Mouse (Mus musculus) R1 (cell line): ENCODE data around the gene Poln.

ENCODE experiments used
- DNase-seq: peaks from one replicate; pipeline ENCODE4 v3.0.0-alpha.2; 2018; ENCODE audit warnings: low read depth, low spot score

The Poln gene

GRCm38 (mm10) chr5:34186961-34187391 lies 17.7 kb upstream of the Poln start:
- DNase-seq = peak; percentile 44

DNA sequence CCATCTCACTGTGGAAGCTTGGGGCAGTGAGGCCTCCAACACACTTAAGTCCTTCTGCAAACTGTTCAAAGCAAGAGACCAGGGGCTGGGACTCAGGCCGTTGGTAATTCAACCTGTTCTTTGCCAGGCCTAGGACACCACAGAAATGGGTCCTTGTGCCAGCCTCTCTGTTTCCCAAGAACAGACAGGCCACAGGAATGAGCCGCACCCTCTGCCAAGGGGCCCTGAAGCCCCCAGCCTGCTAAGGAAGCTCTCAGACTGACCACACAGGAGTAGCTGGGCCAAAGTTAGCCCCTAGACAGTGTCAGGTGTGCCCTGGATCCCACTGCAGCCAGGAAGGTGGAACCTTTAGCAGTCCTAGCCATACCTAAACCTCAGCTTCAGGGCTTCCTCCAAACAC lies 17.1 kb upstream of the Poln start:
- DNase-seq = no peak

GRCm38 (mm10) chr5:34185791-34186190 lies 16.5 kb upstream of the Poln start:
- no peak for DNase-seq

- DNase-seq = no peak
Observed at GRCm38 (mm10) chr5:34185051-34185580, 15.9 kb upstream of the Poln start.

DNA sequence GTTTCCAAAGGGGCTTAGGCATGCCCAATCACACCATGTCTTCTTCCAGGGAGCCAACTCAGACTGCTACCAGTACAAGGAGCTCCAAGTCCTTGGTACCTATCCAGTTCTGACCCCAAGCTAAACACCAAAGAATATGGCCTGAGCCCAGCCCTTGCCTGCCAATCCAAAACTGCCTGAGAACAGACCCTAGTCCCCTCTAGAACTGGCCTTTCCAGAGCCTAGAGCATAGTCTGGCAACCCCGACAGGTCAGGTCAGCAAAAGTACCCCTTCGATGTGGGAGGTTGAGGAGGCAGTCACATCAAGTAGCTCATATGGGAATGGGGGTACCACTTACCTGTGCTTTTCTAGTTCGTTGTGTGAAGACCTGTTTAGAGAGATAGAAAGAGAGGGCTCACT lies 14.7 kb upstream of the Poln start:
- no peak for DNase-seq

DNA sequence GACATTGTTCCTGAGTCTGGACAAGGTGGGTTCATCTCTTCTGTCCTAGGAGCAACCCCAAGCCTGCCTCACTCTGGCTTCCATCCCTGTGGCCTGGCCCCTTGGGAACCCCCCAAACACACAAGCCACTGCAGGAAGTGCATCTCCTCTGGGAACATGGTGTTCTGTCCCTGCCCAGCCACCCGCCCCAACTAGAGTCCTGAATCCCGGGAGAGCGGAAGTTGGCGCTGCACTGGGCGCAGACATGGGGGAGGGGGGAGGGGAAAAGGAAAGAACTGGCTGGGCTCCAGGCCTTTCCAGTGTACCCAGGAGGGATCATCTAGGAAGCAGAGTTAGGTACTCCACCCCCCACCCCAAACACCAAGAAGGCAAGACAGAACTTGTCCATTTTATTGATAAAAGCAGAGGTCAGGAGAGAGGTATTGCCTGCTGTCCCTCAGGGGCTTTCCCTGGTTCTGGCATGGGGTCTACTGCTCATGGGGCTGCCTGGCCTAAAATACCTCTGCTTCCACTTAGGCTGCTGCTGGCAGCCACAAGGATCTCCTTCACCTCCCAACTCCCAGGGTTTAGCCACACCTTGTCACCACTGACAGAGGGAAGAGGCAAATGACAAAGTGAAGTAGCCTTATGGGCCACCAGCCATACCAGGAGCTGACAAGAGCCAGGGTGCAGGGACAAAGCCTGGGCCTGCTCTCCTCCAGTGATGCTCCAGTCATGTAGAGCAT lies 14.1 kb upstream of the Poln start:
- DNase-seq = no peak

DNA sequence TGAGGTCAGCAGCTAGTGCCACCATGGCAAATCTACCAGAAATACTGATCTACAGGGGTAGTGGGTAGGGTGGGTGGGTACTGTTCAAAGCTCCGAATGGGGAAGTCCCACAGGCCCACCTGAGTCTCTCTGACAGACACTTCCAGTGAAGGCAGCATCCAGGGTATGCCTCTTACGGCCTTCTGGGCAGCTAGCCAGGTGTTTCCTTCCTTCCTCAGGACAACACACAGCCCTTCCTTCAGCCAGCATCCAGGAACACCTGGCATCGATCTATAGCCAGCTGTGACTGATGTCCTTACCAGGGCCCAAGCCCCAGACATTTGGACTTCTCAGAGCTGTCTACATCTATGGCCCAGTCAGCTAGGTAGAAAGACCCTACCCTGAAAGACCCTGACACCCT lies 13.2 kb upstream of the Poln start:
- DNase-seq = no peak

DNA sequence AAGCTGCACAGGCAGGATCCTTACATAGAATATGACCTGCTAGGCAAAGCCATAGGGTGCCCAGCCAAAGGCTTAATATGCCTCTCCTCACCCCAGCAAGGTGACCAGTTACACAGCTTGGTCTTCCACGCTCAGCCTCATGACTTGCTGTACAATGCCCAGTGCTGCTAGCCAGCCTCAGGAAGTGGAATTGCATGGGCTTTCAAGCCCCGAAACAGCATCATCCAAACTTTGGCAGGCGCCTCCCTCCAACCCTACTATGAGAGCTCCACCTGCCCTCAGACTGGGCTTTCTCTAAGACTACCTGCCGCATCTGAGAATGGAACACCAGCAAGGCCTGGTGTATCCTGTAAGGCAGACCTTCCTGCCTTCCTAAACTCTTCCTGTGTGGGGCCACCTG lies 8.6 kb upstream of the Poln start:
- no peak for DNase-seq

DNA sequence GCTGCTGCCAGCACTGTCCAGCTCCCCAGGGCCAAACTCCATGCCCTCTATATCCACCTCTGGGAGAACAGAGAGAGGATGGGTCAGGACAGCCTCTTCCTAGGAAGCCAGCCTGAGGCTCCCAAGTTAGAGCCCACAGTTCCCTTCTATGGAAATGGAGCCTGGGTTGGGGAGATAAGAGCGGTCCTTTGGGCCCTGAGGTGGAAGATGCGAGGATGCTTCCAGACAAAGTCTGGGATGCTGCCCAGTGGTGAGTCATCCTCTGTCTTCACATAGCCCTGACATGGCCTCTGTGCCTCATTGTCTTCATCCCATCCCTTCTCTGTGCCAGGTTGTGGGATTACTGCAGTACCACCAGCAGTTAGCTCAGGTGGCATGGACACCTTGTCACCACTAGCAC lies 7.8 kb upstream of the Poln start:
- no peak for DNase-seq

DNA sequence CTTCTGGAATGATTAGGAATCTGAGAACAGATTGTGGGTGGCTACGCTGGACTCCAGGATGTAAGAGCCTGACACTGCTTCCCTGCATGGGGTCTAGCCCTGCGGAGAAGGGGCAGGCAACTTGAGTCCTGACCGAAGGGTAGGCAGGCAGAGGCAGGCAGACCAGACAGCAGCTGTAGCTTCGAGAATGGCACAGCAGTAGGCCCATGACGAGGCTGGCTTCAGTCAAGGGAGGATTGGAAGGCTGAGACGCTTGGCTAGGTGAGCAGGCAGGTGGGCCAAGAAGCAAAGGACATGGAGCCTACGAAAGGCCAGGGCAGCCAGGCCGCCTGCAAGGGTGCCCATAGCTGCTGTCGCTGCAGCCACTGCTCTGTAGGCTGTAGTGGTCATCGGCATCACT lies 7.4 kb upstream of the Poln start:
- no peak for DNase-seq

GRCm38 (mm10) chr5:34175403-34175694 lies 6.1 kb upstream of the Poln start:
- DNase-seq = peak; percentile 78

DNA sequence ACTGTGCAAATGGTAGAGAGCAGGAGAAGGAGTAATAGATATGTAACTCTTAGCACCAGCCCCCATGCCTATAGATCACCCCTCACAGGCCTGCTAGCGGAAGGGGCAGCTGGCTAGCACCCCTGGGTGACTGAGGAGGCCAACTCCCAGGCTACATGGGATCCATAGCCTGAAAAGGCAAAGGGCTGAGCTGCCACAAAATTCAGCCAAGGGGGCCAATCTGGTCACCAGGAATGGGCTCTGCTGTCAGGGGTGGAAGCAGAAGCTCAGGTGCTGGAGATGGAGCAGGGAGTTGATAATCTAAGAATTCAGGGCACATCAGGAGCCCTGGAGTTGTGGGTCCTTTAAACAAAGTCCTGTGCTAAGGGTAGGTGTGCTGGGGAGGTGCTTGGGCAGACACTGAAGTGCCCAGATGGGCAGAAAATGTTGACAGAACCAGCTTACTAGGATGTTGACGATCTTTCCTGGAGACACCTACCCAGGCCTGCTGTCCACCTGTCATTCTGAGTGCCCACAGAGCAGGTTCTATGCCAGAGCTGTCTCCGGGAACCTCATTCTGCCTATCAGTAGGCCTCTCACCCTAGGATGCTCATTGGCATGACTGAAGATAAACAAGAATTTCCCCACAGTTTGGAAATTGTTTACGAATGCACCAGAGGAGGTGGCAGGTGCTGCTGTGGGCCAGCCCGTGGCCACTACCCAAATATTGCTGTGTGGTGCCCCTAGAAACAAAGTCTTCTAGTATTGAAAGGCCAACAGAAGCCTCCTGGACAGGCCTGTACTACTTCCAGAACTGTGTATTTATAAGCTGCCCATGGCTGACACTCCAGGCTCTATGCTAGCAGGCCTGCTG lies 5.5 kb upstream of the Poln start:
- no peak for DNase-seq

DNA sequence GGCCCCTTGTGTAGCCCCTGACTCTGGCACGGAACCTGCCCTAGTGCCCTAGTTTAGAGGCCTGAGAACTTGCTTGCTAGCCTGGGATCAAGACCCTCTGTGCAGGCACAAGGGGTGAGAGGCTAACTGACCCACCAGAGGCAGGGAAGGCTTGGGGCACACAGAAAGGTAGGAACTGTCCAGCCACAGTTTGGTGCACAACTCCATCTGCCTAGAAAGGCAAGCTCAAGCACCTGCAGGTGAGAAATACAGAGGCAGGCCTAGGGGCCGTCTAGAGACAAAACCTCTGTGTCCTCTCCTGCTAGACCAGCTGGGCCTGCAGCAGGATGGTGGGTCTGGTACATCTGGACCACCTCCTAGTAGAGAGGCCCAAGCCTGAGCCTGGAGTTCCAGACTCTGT lies 4.8 kb upstream of the Poln start:
- DNase-seq = no peak

DNA sequence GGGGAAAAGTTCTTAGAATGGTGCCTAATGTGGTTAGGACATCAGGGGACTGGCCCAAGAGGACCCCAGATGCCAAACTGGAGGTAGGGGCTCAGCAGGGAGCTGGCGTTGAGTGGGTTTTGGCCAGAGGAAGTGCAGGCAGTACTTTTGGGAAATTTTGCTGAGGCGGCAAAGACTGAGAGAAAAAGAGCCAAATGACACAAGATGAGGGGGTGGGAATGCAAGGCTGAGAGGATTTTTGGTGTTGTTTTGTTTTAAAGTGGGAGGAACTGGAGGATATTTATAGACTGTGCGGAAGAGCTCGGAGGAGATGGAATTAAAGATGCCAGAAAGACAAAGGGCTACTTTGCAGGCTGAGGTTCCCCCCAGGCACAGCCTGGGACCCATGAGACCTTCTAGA lies 1.5 kb upstream of the Poln start:
- no peak for DNase-seq

- no peak for DNase-seq
Observed at GRCm38 (mm10) chr5:34169954-34170353, 706 bp upstream of the Poln start.

- no peak for DNase-seq
Observed at GRCm38 (mm10) chr5:34167857-34168256, 1.4 kb downstream of the Poln start.

- DNase-seq = no peak
Observed at GRCm38 (mm10) chr5:34165793-34166192, 3.5 kb downstream of the Poln start.

DNA sequence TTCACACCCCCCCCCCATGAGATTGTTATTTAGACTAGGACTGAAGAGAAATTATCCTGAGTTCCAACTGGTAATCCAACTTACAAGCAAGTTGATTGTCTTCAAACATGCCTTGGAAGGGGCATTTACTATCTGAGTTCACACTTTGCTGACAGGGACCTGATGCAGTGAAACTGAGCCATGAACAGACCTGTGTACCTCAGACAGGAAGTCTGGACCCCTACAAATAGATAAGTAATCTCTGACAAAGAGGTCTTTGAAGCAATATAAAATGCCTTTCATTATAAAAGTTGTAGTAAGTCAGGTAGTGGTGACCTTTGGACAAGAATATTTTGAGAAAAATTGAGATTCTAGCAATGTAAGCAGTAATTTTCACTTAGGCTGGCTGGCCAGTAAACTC lies 20.8 kb downstream of the Poln start:
- DNase-seq = no peak

DNA sequence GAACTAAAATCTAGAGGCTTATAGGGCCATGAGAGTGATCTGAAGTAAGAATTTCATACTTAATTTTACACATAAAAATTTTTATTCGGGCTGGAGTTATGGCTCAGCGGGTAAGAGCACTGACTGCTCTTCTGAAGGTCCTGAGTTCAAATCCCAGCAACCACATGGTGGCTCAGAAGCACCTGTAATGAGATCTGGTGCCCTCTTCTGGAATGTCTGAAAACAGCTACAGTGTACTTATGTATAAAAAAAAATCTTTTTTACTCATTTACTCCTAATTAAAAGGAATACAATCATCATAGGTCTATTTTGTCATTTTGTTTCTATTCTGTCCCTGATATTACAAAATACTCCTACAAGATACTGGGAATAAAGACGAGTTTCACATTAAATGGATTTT lies 21.7 kb downstream of the Poln start:
- no peak for DNase-seq

GRCm38 (mm10) chr5:34139751-34140150 lies 29.5 kb downstream of the Poln start:
- peak; percentile 11 for DNase-seq

GRCm38 (mm10) chr5:34132731-34133130 lies 36.5 kb downstream of the Poln start:
- DNase-seq = no peak

- peak; percentile 39 for DNase-seq
Observed at GRCm38 (mm10) chr5:34124131-34124530, 45.1 kb downstream of the Poln start.
